Mouse (Mus musculus) small intestine, adult 2 months (tissue): ENCODE results near the gene Gm17268.

Experiments
- CTCF ChIP-seq: fragments of 200-500 bp; IDR thresholded peaks from 2 replicates; pipeline ENCODE4 v1.5.1; 2012; ENCODE audit warnings: low read depth, mild to moderate bottlenecking, control low read depth, inconsistent platforms, low read length, moderate library complexity, mixed read lengths; ENCODE audit not compliant: insufficient replicate concordance, insufficient read length; ENCODE audit errors: extremely low read depth
- POLR2A ChIP-seq: fragments of 200-500 bp; IDR thresholded peaks from 2 replicates; pipeline ENCODE4 v1.6.1; 2012; ENCODE audit warnings: low read depth, mild to moderate bottlenecking, control low read depth, inconsistent platforms, low read length, moderate library complexity

GRCm38 (mm10) chr11:82047746-82048415 lies 9.5 kb upstream of the Gm17268 start:
- TF ChIP-seq POLR2A (no peak), CTCF (peak; percentile 30; the same call in 1 of the 2 replicates)
